8 mouse cellular contexts compared by ENCODE assay signal in the genomic region with DNA sequence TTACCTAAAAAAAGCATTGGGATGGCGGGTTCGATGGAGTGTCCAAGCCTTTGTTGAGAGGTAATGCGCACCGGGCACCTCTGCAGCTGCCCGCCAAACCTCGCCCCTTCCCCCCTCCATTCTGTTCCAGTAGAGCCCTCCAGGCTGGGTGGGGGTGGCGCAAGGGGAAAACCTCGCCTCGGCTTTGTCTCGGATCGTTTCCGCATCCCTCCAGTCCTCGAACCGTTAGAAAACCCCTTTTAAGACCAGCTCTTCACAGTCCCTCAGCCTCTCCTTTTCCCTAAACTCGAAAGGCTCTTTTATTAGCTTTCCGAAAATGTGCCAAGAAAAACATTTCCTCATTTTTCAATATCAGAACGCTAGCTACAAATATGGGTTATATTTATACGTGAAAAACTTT. TPM values are rescaled to one million over a fixed set of nuclear protein-coding genes. Genes with fewer than 3 reads are reported as not detected.
DNase-seq lines count a peak whose midpoint lies in the region; ATAC-seq and TF ChIP-seq lines count a peak whose summit lies in the region.

No protein-coding gene starts in this region.

- no peaks in the 10 kb centered on the region for H3K9me3 ChIP-seq in megakaryocyte, embryonic 14.5 days
- no peaks in the 10 kb centered on the region for H3K9me3 ChIP-seq in forebrain, embryonic 14.5 days (replicated peaks; ENCODE audit: control insufficient read depth, low read length)
- H3K9me3 ChIP-seq in intestine, embryonic 14.5 days (ENCODE audit: control insufficient read depth, low read length) = no peaks in the 10 kb centered on the region
- no peaks in the 10 kb centered on the region for H3K9me3 ChIP-seq in liver, embryonic 16.5 days (replicated peaks; ENCODE audit: control insufficient read depth, low read length)
- H3K9me3 ChIP-seq in neural tube, embryonic 15.5 days (replicated peaks) = no peaks in the 10 kb centered on the region

- peak overlapping the region; percentile 96 for H3K4me3 ChIP-seq in megakaryocyte, embryonic 14.5 days (replicated peaks)
- H3K4me3 ChIP-seq in bone marrow, adult 2 months (replicated peaks; ENCODE audit: control insufficient read depth, low read depth, low read length) = peak overlapping the region; percentile 62
- peak overlapping the region; percentile 77 for H3K4me3 ChIP-seq in forebrain, embryonic 14.5 days (ENCODE audit: low read depth, low read length)
- peak overlapping the region; percentile 69 for H3K4me3 ChIP-seq in intestine, embryonic 14.5 days (ENCODE audit: low read depth, low read length)
- H3K4me3 ChIP-seq in liver, embryonic 16.5 days (ENCODE audit: low read depth, low read length) = peak overlapping the region; percentile 78
- H3K4me3 ChIP-seq in neural tube, embryonic 15.5 days (replicated peaks) = peak overlapping the region; percentile 70

- H3K4me1 ChIP-seq in megakaryocyte, embryonic 14.5 days = peaks cover 65% of the 10 kb centered on the region
- peaks cover 4% of the 10 kb centered on the region; the same call in 1 of the 2 replicates for H3K4me1 ChIP-seq in bone marrow, adult 2 months (ENCODE audit: control insufficient read depth, insufficient read depth, low read length)
- H3K4me1 ChIP-seq in forebrain, embryonic 14.5 days (ENCODE audit: control insufficient read depth, insufficient read depth, low read length) = peaks cover 28% of the 10 kb centered on the region
- H3K4me1 ChIP-seq in intestine, embryonic 14.5 days (replicated peaks; ENCODE audit: control insufficient read depth, insufficient read depth, low read length) = peaks cover 31% of the 10 kb centered on the region
- H3K4me1 ChIP-seq in liver, embryonic 16.5 days (ENCODE audit: control insufficient read depth, low read depth, low read length) = peaks cover 55% of the 10 kb centered on the region
- H3K4me1 ChIP-seq in neural tube, embryonic 15.5 days = peaks cover 52% of the 10 kb centered on the region

- ATAC-seq in megakaryocyte, adult 5-6 weeks (ENCODE audit: poor library complexity, severe bottlenecking) = no peak
- ATAC-seq in forebrain, embryonic 14.5 days = peak; percentile 9
- ATAC-seq in intestine, embryonic 14.5 days (replicated peaks; ENCODE audit: low FRiP score, low TSS enrichment, low read depth) = no peak
- ATAC-seq in liver, embryonic 16.5 days (ENCODE audit: low read depth) = no peak
- ATAC-seq in neural tube, embryonic 15.5 days (ENCODE audit: low FRiP score) = peak; percentile 12; the same call in 1 of the 2 replicates
- no peak for ATAC-seq in erythroid progenitor cell, adult 5-6 weeks (replicated peaks; ENCODE audit: low FRiP score, poor library complexity, severe bottlenecking)

- DNase-seq in forebrain, embryonic 14.5 days (ENCODE audit: low spot score) = peak; percentile 76
- peak; percentile 86 for DNase-seq in intestine, embryonic 14.5 days (ENCODE audit: low spot score)

- TF ChIP-seq POLR2A in bone marrow, adult 2 months (IDR thresholded peaks at IDR 0.05; ENCODE audit: borderline replicate concordance, control insufficient read depth, low read depth, low read length) = peak; percentile 15; the same call in 1 of the 2 replicates

- H3K27me3 ChIP-seq in megakaryocyte, embryonic 14.5 days (replicated peaks) = no peaks in the 10 kb centered on the region
- no peaks in the 10 kb centered on the region for H3K27me3 ChIP-seq in forebrain, embryonic 14.5 days (replicated peaks; ENCODE audit: control insufficient read depth, insufficient read depth, low read length)
- no peaks in the 10 kb centered on the region for H3K27me3 ChIP-seq in intestine, embryonic 14.5 days (replicated peaks; ENCODE audit: control insufficient read depth, insufficient read depth, low read length)
- H3K27me3 ChIP-seq in liver, embryonic 16.5 days (ENCODE audit: control insufficient read depth, insufficient read depth, low read depth, low read length) = no peaks in the 10 kb centered on the region
- no peaks in the 10 kb centered on the region for H3K27me3 ChIP-seq in neural tube, embryonic 15.5 days (replicated peaks)

- H3K4me2 ChIP-seq in forebrain, embryonic 14.5 days (ENCODE audit: low read length) = peak overlapping the region; percentile 89
- peak overlapping the region; percentile 90 for H3K4me2 ChIP-seq in intestine, embryonic 14.5 days (ENCODE audit: low read length)
- H3K4me2 ChIP-seq in liver, embryonic 16.5 days (ENCODE audit: low read depth, low read length) = peak overlapping the region; percentile 91
- peak overlapping the region; percentile 71 for H3K4me2 ChIP-seq in neural tube, embryonic 15.5 days

- peak overlapping the region; percentile 91 for H3K27ac ChIP-seq in bone marrow, adult 2 months (ENCODE audit: control insufficient read depth, insufficient read depth, low read depth, low read length, poor library complexity)
- peak overlapping the region; percentile 97 for H3K27ac ChIP-seq in forebrain, embryonic 14.5 days (ENCODE audit: low read depth, low read length)
- H3K27ac ChIP-seq in intestine, embryonic 14.5 days (ENCODE audit: low read depth) = peak overlapping the region; percentile 97
- H3K27ac ChIP-seq in liver, embryonic 16.5 days (ENCODE audit: low read length) = peak overlapping the region; percentile 94
- H3K27ac ChIP-seq in neural tube, embryonic 15.5 days (replicated peaks) = peak overlapping the region; percentile 96

- under 1% methylated on average over 18 of the region's 18 CpGs for WGBS in bone marrow, adult 2 months
- under 1% methylated on average over 18 of the region's 18 CpGs for WGBS in forebrain, embryonic 14.5 days
- WGBS in intestine, embryonic 14.5 days = under 1% methylated on average over 18 of the region's 18 CpGs
- WGBS in liver, embryonic 16.5 days (ENCODE audit: insufficient replicate concordance) = under 1% methylated on average over 18 of the region's 18 CpGs
- WGBS in neural tube, embryonic 15.5 days = under 1% methylated on average over 18 of the region's 18 CpGs

- H3K36me3 ChIP-seq in megakaryocyte, embryonic 14.5 days (replicated peaks; ENCODE audit: low read length) = peaks cover 43% of the 10 kb centered on the region
- peaks cover 43% of the 10 kb centered on the region for H3K36me3 ChIP-seq in forebrain, embryonic 14.5 days (ENCODE audit: control insufficient read depth, insufficient read depth, low read length)
- peaks cover 43% of the 10 kb centered on the region for H3K36me3 ChIP-seq in intestine, embryonic 14.5 days (ENCODE audit: control insufficient read depth, insufficient read depth, low read length)
- peaks cover 40% of the 10 kb centered on the region for H3K36me3 ChIP-seq in liver, embryonic 16.5 days (ENCODE audit: control insufficient read depth, insufficient read depth)
- H3K36me3 ChIP-seq in neural tube, embryonic 15.5 days = peaks cover 39% of the 10 kb centered on the region

- no peak for TF ChIP-seq CTCF in bone marrow, adult 2 months (IDR thresholded peaks at IDR 0.05; ENCODE audit: control insufficient read depth, insufficient read depth, low read length)

- peak overlapping the region; percentile 98 for H3K9ac ChIP-seq in forebrain, embryonic 14.5 days (ENCODE audit: low read length)
- H3K9ac ChIP-seq in intestine, embryonic 14.5 days (ENCODE audit: low read length) = peak overlapping the region; percentile 92
- peak overlapping the region; percentile 83 for H3K9ac ChIP-seq in liver, embryonic 16.5 days (ENCODE audit: low read depth, low read length)
- peak overlapping the region; percentile 96 for H3K9ac ChIP-seq in neural tube, embryonic 15.5 days (replicated peaks)

RNA-seq across cellular contexts. Expression of a gene that starts 0.6 kb away (rescaled TPM):
- 96.5 and 217 TPM in 2 replicates for polyA plus RNA-seq in megakaryocyte, embryonic 14.5 days (2012; ENCODE audit: insufficient read depth, low replicate concordance)
- 649 TPM in 2 replicates for total RNA-seq in megakaryocyte, adult 5-6 weeks (2015)
- 751 and 811 TPM in 2 replicates for total RNA-seq in megakaryocyte, adult 5-6 weeks (2017)
- 380 and 447 TPM in 2 replicates for polyA plus RNA-seq in bone marrow, adult 2 months (2011; ENCODE audit: insufficient read depth, insufficient read length, low replicate concordance, missing spikeins)
- polyA plus RNA-seq in forebrain, embryonic 14.5 days (2014; fragmentation: Nextera tagmentation; extraction: Ambion mirVana) = 2,004 and 2,051 TPM in 2 replicates
- 923 and 1,006 TPM in 2 replicates for polyA plus RNA-seq in intestine, embryonic 14.5 days (2014; fragmentation: Nextera tagmentation; extraction: Ambion mirVana)
- polyA plus RNA-seq in liver, embryonic 16.5 days (2015; fragmentation: Nextera tagmentation; extraction: Ambion mirVana) = 328 and 345 TPM in 2 replicates
- polyA plus RNA-seq in neural tube, embryonic 15.5 days (2015; fragmentation: Nextera tagmentation; extraction: Ambion mirVana) = 1,339 and 1,471 TPM in 2 replicates
- total RNA-seq in erythroid progenitor cell, adult 5-6 weeks (2015; ENCODE audit: low replicate concordance) = 663 and 669 TPM in 2 replicates
- 760 and 914 TPM in 2 replicates for total RNA-seq in erythroid progenitor cell, adult 5-6 weeks (2017; ENCODE audit: low replicate concordance)

RNA-seq across cellular contexts. Expression of a gene that starts 3.8 kb away (rescaled TPM):
- 1.2 and 2.3 TPM in 2 replicates for polyA plus RNA-seq in megakaryocyte, embryonic 14.5 days (2012; ENCODE audit: insufficient read depth, low replicate concordance)
- 37.6 and 62.8 TPM in 2 replicates for total RNA-seq in megakaryocyte, adult 5-6 weeks (2015)
- total RNA-seq in megakaryocyte, adult 5-6 weeks (2017) = 17.3 and 18.6 TPM in 2 replicates
- 17.2 and 24.2 TPM in 2 replicates for polyA plus RNA-seq in bone marrow, adult 2 months (2011; ENCODE audit: insufficient read depth, insufficient read length, low replicate concordance, missing spikeins)
- 12.2 and 14.4 TPM in 2 replicates for polyA plus RNA-seq in forebrain, embryonic 14.5 days (2014; fragmentation: Nextera tagmentation; extraction: Ambion mirVana)
- polyA plus RNA-seq in intestine, embryonic 14.5 days (2014; fragmentation: Nextera tagmentation; extraction: Ambion mirVana) = 16.6 and 17.8 TPM in 2 replicates
- 10.0 and 10.3 TPM in 2 replicates for polyA plus RNA-seq in liver, embryonic 16.5 days (2015; fragmentation: Nextera tagmentation; extraction: Ambion mirVana)
- polyA plus RNA-seq in neural tube, embryonic 15.5 days (2015; fragmentation: Nextera tagmentation; extraction: Ambion mirVana) = 7.9 and 9.7 TPM in 2 replicates
- total RNA-seq in erythroid progenitor cell, adult 5-6 weeks (2015; ENCODE audit: low replicate concordance) = 117 and 147 TPM in 2 replicates
- total RNA-seq in erythroid progenitor cell, adult 5-6 weeks (2017; ENCODE audit: low replicate concordance) = 31.0 and 57.1 TPM in 2 replicates

RNA-seq across cellular contexts. Expression of a gene that starts 14.5 kb away (rescaled TPM):
- polyA plus RNA-seq in megakaryocyte, embryonic 14.5 days (2012; ENCODE audit: insufficient read depth, low replicate concordance) = 43.6 and 163 TPM in 2 replicates
- 73.5 and 95.0 TPM in 2 replicates for total RNA-seq in megakaryocyte, adult 5-6 weeks (2015)
- 124 and 127 TPM in 2 replicates for total RNA-seq in megakaryocyte, adult 5-6 weeks (2017)
- polyA plus RNA-seq in bone marrow, adult 2 months (2011; ENCODE audit: insufficient read depth, insufficient read length, low replicate concordance, missing spikeins) = 41.7 and 90.0 TPM in 2 replicates
- 68.5 and 78.2 TPM in 2 replicates for polyA plus RNA-seq in forebrain, embryonic 14.5 days (2014; fragmentation: Nextera tagmentation; extraction: Ambion mirVana)
- polyA plus RNA-seq in intestine, embryonic 14.5 days (2014; fragmentation: Nextera tagmentation; extraction: Ambion mirVana) = 42.5 and 48.5 TPM in 2 replicates
- polyA plus RNA-seq in liver, embryonic 16.5 days (2015; fragmentation: Nextera tagmentation; extraction: Ambion mirVana) = 32.7 and 33.6 TPM in 2 replicates
- polyA plus RNA-seq in neural tube, embryonic 15.5 days (2015; fragmentation: Nextera tagmentation; extraction: Ambion mirVana) = 131 and 141 TPM in 2 replicates
- total RNA-seq in erythroid progenitor cell, adult 5-6 weeks (2015; ENCODE audit: low replicate concordance) = 19.3 and 32.8 TPM in 2 replicates
- total RNA-seq in erythroid progenitor cell, adult 5-6 weeks (2017; ENCODE audit: low replicate concordance) = 14.6 and 29.1 TPM in 2 replicates

RNA-seq across cellular contexts. Expression of a gene that starts 16.0 kb away (rescaled TPM):
- polyA plus RNA-seq in megakaryocyte, embryonic 14.5 days (2012; ENCODE audit: insufficient read depth, low replicate concordance) = 62.2 and 65.8 TPM in 2 replicates
- 21.1 and 22.8 TPM in 2 replicates for total RNA-seq in megakaryocyte, adult 5-6 weeks (2015)
- total RNA-seq in megakaryocyte, adult 5-6 weeks (2017) = 15.7 and 20.5 TPM in 2 replicates
- 8.7 and 17.1 TPM in 2 replicates for polyA plus RNA-seq in bone marrow, adult 2 months (2011; ENCODE audit: insufficient read depth, insufficient read length, low replicate concordance, missing spikeins)
- 4.6 and 5.0 TPM in 2 replicates for polyA plus RNA-seq in forebrain, embryonic 14.5 days (2014; fragmentation: Nextera tagmentation; extraction: Ambion mirVana)
- 4.4 and 5.1 TPM in 2 replicates for polyA plus RNA-seq in intestine, embryonic 14.5 days (2014; fragmentation: Nextera tagmentation; extraction: Ambion mirVana)
- 15.8 and 19.4 TPM in 2 replicates for polyA plus RNA-seq in liver, embryonic 16.5 days (2015; fragmentation: Nextera tagmentation; extraction: Ambion mirVana)
- polyA plus RNA-seq in neural tube, embryonic 15.5 days (2015; fragmentation: Nextera tagmentation; extraction: Ambion mirVana) = 14.9 and 15.5 TPM in 2 replicates
- 3.8 and 10.5 TPM in 2 replicates for total RNA-seq in erythroid progenitor cell, adult 5-6 weeks (2015; ENCODE audit: low replicate concordance)
- total RNA-seq in erythroid progenitor cell, adult 5-6 weeks (2017; ENCODE audit: low replicate concordance) = 0.51 and 4.0 TPM in 2 replicates

RNA-seq across cellular contexts. Expression of a gene that starts 23.6 kb away (rescaled TPM):
- polyA plus RNA-seq in megakaryocyte, embryonic 14.5 days (2012; ENCODE audit: insufficient read depth, low replicate concordance) = 5.6 TPM in 1 of 2 replicates, not detected in the other
- 88.5 and 114 TPM in 2 replicates for total RNA-seq in megakaryocyte, adult 5-6 weeks (2015)
- total RNA-seq in megakaryocyte, adult 5-6 weeks (2017) = 80.1 and 82.8 TPM in 2 replicates
- polyA plus RNA-seq in bone marrow, adult 2 months (2011; ENCODE audit: insufficient read depth, insufficient read length, low replicate concordance, missing spikeins) = 16.0 and 22.4 TPM in 2 replicates
- polyA plus RNA-seq in forebrain, embryonic 14.5 days (2014; fragmentation: Nextera tagmentation; extraction: Ambion mirVana) = 23.9 and 29.6 TPM in 2 replicates
- polyA plus RNA-seq in intestine, embryonic 14.5 days (2014; fragmentation: Nextera tagmentation; extraction: Ambion mirVana) = 62.6 and 69.3 TPM in 2 replicates
- 20.7 and 21.1 TPM in 2 replicates for polyA plus RNA-seq in liver, embryonic 16.5 days (2015; fragmentation: Nextera tagmentation; extraction: Ambion mirVana)
- 17.6 and 26.7 TPM in 2 replicates for polyA plus RNA-seq in neural tube, embryonic 15.5 days (2015; fragmentation: Nextera tagmentation; extraction: Ambion mirVana)
- total RNA-seq in erythroid progenitor cell, adult 5-6 weeks (2015; ENCODE audit: low replicate concordance) = 32.8 and 36.0 TPM in 2 replicates
- total RNA-seq in erythroid progenitor cell, adult 5-6 weeks (2017; ENCODE audit: low replicate concordance) = 19.1 and 35.8 TPM in 2 replicates

Comparison
In these comparisons a context has a peak if more than half of its experiments do, and no peak if none do; other contexts are left out.
1. ATAC-seq: peak in forebrain, embryonic 14.5 days (single experiment) and neural tube, embryonic 15.5 days (single experiment); none in megakaryocyte, adult 5-6 weeks (single experiment), intestine, embryonic 14.5 days (single experiment), liver, embryonic 16.5 days (single experiment) and erythroid progenitor cell, adult 5-6 weeks (single experiment).
2. Peak in every context shown above with its lines, with median percentiles within 50 percentile points of each other: H3K4me3 ChIP-seq, H3K27ac ChIP-seq, H3K4me2 ChIP-seq and H3K9ac ChIP-seq.